Mouse (Mus musculus) intestine, embryonic 15.5 days (tissue): ENCODE results near the gene Gm10428. TPM values are rescaled to one million over a fixed set of nuclear protein-coding genes. Genes with fewer than 3 reads are reported as not detected.

Experiments
- polyA plus RNA-seq: library from polyadenylated mRNA; unstranded; fragments of >200 nt; fragmentation: Nextera tagmentation; extraction: Ambion mirVana; gene quantifications from 2 replicates; pipeline ENCODE4 v1.2.1, GENCODE M21; 2015

Gene Gm10428
- polyA plus RNA-seq, 1 experiment from 2014 or later, result not detected

Other genes with a start within 250 kb of the Gm10428 start
- gene Cenpv, start 213.8 kb upstream of the Gm10428 start, polyA plus RNA-seq, result 35.6 and 44.9 TPM in 2 replicates
- 2,561 and 2,687 TPM in 2 replicates for gene Ubb, start 201.9 kb upstream of the Gm10428 start, polyA plus RNA-seq
- gene Trpv2, start 178.6 kb upstream of the Gm10428 start, polyA plus RNA-seq, result 10.0 and 10.7 TPM in 2 replicates
- gene Lrrc75a, start 104.6 kb upstream of the Gm10428 start, polyA plus RNA-seq, result 17.3 and 20.9 TPM in 2 replicates
- 71.8 and 72.4 TPM in 2 replicates for gene Mmgt2, start 104.4 kb upstream of the Gm10428 start, polyA plus RNA-seq
- gene Zfp287, start 21.2 kb upstream of the Gm10428 start, polyA plus RNA-seq, result 5.4 and 5.6 TPM in 2 replicates
- gene Zfp286, start 36.4 kb downstream of the Gm10428 start, polyA plus RNA-seq, result 13.1 and 13.5 TPM in 2 replicates
- 11.1 and 11.3 TPM in 2 replicates for gene Trim16, start 67.1 kb downstream of the Gm10428 start, polyA plus RNA-seq
- 0.14 and 0.27 TPM in 2 replicates for gene Fbxw10, start 94.0 kb downstream of the Gm10428 start, polyA plus RNA-seq
- gene Tvp23b, start 126.4 kb downstream of the Gm10428 start, polyA plus RNA-seq, result 79.6 and 82.3 TPM in 2 replicates
- not detected in 2 replicates for gene Cdrt4, start 198.1 kb downstream of the Gm10428 start, polyA plus RNA-seq